Mouse (Mus musculus): ENCODE results near the gene Arhgef16.

- no peak for TF ChIP-seq CTCF (IDR thresholded peaks at IDR 0.05; ENCODE audit: borderline replicate concordance, insufficient read depth, low read depth, low read length)
- no peak for TF ChIP-seq POLR2A (IDR thresholded peaks at IDR 0.05; ENCODE audit: borderline replicate concordance, insufficient read depth, low read length)
Measured at GRCm38 (mm10) chr4:154239199-154239598, 62.3 kb downstream of the Arhgef16 start.
